Mouse (Mus musculus) liver, postnatal 0 days (tissue): ENCODE results near the gene Wdr18.

Experiments used
- CTCF ChIP-seq: sonication (generic); IDR thresholded peaks from 2 replicates; pipeline ENCODE4 v1.5.1; 2016; ENCODE audit warnings: antibody characterized with exemption, low read depth
- EP300 ChIP-seq: IDR thresholded peaks from 2 replicates; pipeline ENCODE4 v1.6.1; 2016; ENCODE audit warnings: antibody characterized with exemption, low read depth, mild to moderate bottlenecking

DNA sequence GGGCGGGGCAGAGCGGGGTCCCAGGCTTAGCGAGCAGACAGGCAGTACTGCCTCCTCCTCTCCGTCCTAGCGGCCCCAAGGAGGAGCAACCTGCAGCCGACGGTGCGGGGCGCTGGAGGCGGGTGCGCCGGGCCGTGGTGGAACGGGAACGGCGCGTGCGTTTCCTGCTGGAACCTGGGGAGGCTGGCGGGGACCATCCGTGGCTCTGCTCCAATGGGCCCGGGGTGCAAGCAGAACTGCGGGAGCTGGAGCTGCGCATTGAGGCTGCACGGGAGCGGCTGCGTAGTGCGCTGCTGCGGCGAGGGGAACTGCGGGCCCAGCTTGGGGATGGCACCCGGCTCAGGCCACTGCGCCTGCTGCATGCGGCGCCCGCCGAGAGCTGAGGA, 16.8 kb downstream of the Wdr18 start:
- TF ChIP-seq CTCF, result no peak
- TF ChIP-seq EP300, result no peak
